Comparison of ENCODE assay signal across 24 mouse cellular contexts in the genomic region with DNA sequence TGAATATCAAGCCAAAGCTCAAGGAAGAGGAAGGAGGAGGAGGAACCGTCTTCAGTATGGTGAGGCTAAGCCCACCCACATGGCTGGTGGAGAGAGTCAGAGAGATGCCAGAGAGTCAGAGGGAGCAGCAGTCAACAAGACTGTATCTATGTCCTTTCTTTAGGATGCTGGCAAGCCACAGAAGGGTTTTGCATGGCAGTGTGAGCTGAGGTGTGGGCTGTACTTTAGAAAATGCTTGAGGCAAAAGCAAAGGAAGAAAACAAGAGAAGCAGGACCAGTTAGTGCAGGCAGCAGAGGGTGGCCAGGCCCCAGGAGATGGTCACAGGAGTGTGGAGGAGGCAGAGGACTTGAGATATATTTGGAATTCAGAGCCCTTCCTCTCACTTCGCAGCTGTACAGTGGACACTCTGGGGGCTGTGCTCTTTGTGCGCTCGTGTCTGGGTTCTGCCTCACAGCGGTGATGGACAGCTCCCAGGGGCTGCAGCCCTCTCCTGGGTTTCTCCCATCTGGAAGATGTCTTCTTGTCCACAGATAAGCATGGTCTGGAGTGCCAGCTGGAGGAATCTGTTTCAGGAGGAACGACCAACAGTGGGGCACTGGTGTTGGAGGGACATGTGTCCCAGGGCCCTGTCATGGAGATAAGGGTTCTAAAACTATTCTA.
A peak's percentile ranks its signal among the peaks of the same experiment; 100 is the strongest.
DNase-seq lines count a peak whose midpoint lies in the region; ATAC-seq lines count a peak whose summit lies in the region.
"Had no signal": no experiment of that assay in that cellular context is flagged by ENCODE, and none has a peak within 500 bp of the region (broad histone marks: within the 10 kb centered on the region; RNA-seq: fewer than 3 reads in every experiment).

No protein-coding gene starts in this region.

- H3K4me2 ChIP-seq in heart, embryonic 11.5 days, result peak overlapping the region; percentile 10; the same call in 1 of the 2 replicates
- H3K4me2 ChIP-seq in kidney, embryonic 16.5 days (replicated peaks; ENCODE audit: low read depth, low read length), result no peak overlapping the region
- H3K4me2 ChIP-seq in lung, embryonic 16.5 days (ENCODE audit: low read depth, low read length), result no peak overlapping the region
- no peak overlapping the region for H3K4me2 ChIP-seq in embryonic facial prominence, embryonic 15.5 days (replicated peaks)
- H3K4me2 ChIP-seq: forebrain, embryonic 13.5 days; liver, embryonic 15.5 days; midbrain, embryonic 13.5 days; neural tube, embryonic 15.5 days; stomach, embryonic 15.5 days had no signal

- no peaks in the 10 kb centered on the region for H3K36me3 ChIP-seq in heart, embryonic 11.5 days (ENCODE audit: control insufficient read depth, insufficient read depth, low read length)
- no peaks in the 10 kb centered on the region for H3K36me3 ChIP-seq in kidney, embryonic 16.5 days (ENCODE audit: insufficient read depth, low read length)
- no peaks in the 10 kb centered on the region for H3K36me3 ChIP-seq in lung, embryonic 16.5 days (ENCODE audit: control insufficient read depth, insufficient read depth, low read length)
- no peaks in the 10 kb centered on the region for H3K36me3 ChIP-seq in embryonic facial prominence, embryonic 15.5 days
- H3K36me3 ChIP-seq: liver, embryonic 15.5 days; midbrain, embryonic 13.5 days; neural tube, embryonic 15.5 days; stomach, embryonic 15.5 days had no signal

- peak overlapping the region; percentile 22; the same call in 1 of the 2 replicates for H3K27ac ChIP-seq in heart, embryonic 11.5 days (ENCODE audit: low read depth, low read length)
- no peak overlapping the region for H3K27ac ChIP-seq in kidney, embryonic 16.5 days (ENCODE audit: low read length)
- no peak overlapping the region for H3K27ac ChIP-seq in lung, embryonic 16.5 days (ENCODE audit: low read length)
- no peak overlapping the region for H3K27ac ChIP-seq in embryonic facial prominence, embryonic 15.5 days (replicated peaks)
- H3K27ac ChIP-seq: forebrain, embryonic 13.5 days; liver, embryonic 15.5 days; macrophage; midbrain, embryonic 13.5 days; neural tube, embryonic 15.5 days; stomach, embryonic 15.5 days had no signal

- peaks cover 25% of the 10 kb centered on the region for H3K4me1 ChIP-seq in heart, embryonic 11.5 days (ENCODE audit: control insufficient read depth, insufficient read depth, low read length)
- H3K4me1 ChIP-seq in kidney, embryonic 16.5 days (ENCODE audit: insufficient read depth, low read length), result no peaks in the 10 kb centered on the region
- no peaks in the 10 kb centered on the region for H3K4me1 ChIP-seq in lung, embryonic 16.5 days (replicated peaks; ENCODE audit: control insufficient read depth, insufficient read depth, low read length)
- H3K4me1 ChIP-seq in embryonic facial prominence, embryonic 15.5 days, result 0 out of 2 replicates have a peak, but pooled peaks cover 4% of the 10 kb centered on the region
- H3K4me1 ChIP-seq: forebrain, embryonic 13.5 days; liver, embryonic 15.5 days; midbrain, embryonic 13.5 days; stomach, embryonic 15.5 days had no signal

- no peak overlapping the region for H3K9ac ChIP-seq in heart, embryonic 11.5 days (ENCODE audit: low read depth, low read length)
- no peak overlapping the region for H3K9ac ChIP-seq in kidney, embryonic 16.5 days (replicated peaks; ENCODE audit: low read length)
- H3K9ac ChIP-seq in lung, embryonic 16.5 days (ENCODE audit: low read length), result no peak overlapping the region
- no peak overlapping the region for H3K9ac ChIP-seq in embryonic facial prominence, embryonic 15.5 days
- H3K9ac ChIP-seq: forebrain, embryonic 13.5 days; liver, embryonic 15.5 days; midbrain, embryonic 13.5 days; neural tube, embryonic 15.5 days; stomach, embryonic 15.5 days had no signal

- no peaks in the 10 kb centered on the region for H3K27me3 ChIP-seq in heart, embryonic 11.5 days (ENCODE audit: control insufficient read depth, insufficient read depth, low read length)
- H3K27me3 ChIP-seq in kidney, embryonic 16.5 days (ENCODE audit: insufficient read depth, low read length), result no peaks in the 10 kb centered on the region; the same call in none of the 2 replicates
- H3K27me3 ChIP-seq in lung, embryonic 16.5 days (ENCODE audit: control insufficient read depth, insufficient read depth, low read depth, low read length), result no peaks in the 10 kb centered on the region
- no peaks in the 10 kb centered on the region for H3K27me3 ChIP-seq in embryonic facial prominence, embryonic 15.5 days
- H3K27me3 ChIP-seq: forebrain, embryonic 13.5 days; liver, embryonic 15.5 days; midbrain, embryonic 13.5 days; neural tube, embryonic 15.5 days; stomach, embryonic 15.5 days had no signal

- H3K4me3 ChIP-seq in heart, embryonic 11.5 days (ENCODE audit: low read depth, low read length), result no peak overlapping the region
- H3K4me3 ChIP-seq in kidney, embryonic 16.5 days (ENCODE audit: low read length), result no peak overlapping the region
- no peak overlapping the region for H3K4me3 ChIP-seq in lung, embryonic 16.5 days (ENCODE audit: low read length)
- no peak overlapping the region for H3K4me3 ChIP-seq in embryonic facial prominence, embryonic 15.5 days (replicated peaks)
- H3K4me3 ChIP-seq: forebrain, embryonic 13.5 days; liver, embryonic 15.5 days; midbrain, embryonic 13.5 days; myocyte; neural tube, embryonic 15.5 days; stomach, embryonic 15.5 days had no signal

- DNase-seq in heart, adult 8-10 months (ENCODE audit: low spot score), result no peak
- DNase-seq in kidney, adult 9 months, result no peak
- no peak for DNase-seq in lung, postnatal 4 days
- no peak for DNase-seq in spleen, postnatal 36 days (ENCODE audit: low spot score in 2 of 2)
- DNase-seq: adrenal gland, adult 8-10 months; B cell, adult 2 months; cerebellum, adult 11 months; cerebellum, postnatal 14 days; gastrocnemius, postnatal 10 days; kidney, adult 2 months; kidney, postnatal 36 days; spleen, adult 18-20 months; thymus, postnatal 25 days had no signal

- no peak; the same call in 1 of the 2 replicates for ATAC-seq in heart, embryonic 11.5 days (replicated peaks; ENCODE audit: insufficient number of reproducible peaks, low FRiP score, low TSS enrichment)
- ATAC-seq in kidney, embryonic 16.5 days (ENCODE audit: low FRiP score, low TSS enrichment), result peak; percentile 24; the same call in 1 of the 2 replicates
- 0 out of 2 replicates have a peak, but pooled peaks have one; percentile 23 for ATAC-seq in lung, embryonic 16.5 days (ENCODE audit: low read depth)
- peak; percentile 51; the same call in 1 of the 2 replicates for ATAC-seq in embryonic facial prominence, embryonic 15.5 days (ENCODE audit: insufficient number of reproducible peaks, low FRiP score, low TSS enrichment, low read depth)
- ATAC-seq: forebrain, embryonic 13.5 days; midbrain, embryonic 13.5 days had no signal

- WGBS in heart, embryonic 11.5 days (ENCODE audit: insufficient replicate concordance), result 8% methylated on average over 6 of the region's 6 CpGs
- 9% methylated on average over 6 of the region's 6 CpGs for WGBS in kidney, embryonic 16.5 days
- 26% methylated on average over 6 of the region's 6 CpGs for WGBS in lung, embryonic 16.5 days
- WGBS in embryonic facial prominence, embryonic 15.5 days, result 35% methylated on average over 6 of the region's 6 CpGs

- H3K9me3 ChIP-seq in heart, embryonic 11.5 days (replicated peaks; ENCODE audit: control insufficient read depth, low read length), result no peaks in the 10 kb centered on the region
- H3K9me3 ChIP-seq in kidney, embryonic 16.5 days (ENCODE audit: low read length), result no peaks in the 10 kb centered on the region
- no peaks in the 10 kb centered on the region for H3K9me3 ChIP-seq in lung, embryonic 16.5 days (ENCODE audit: control insufficient read depth, low read length)
- no peaks in the 10 kb centered on the region for H3K9me3 ChIP-seq in embryonic facial prominence, embryonic 15.5 days (replicated peaks)
- H3K9me3 ChIP-seq: forebrain, embryonic 13.5 days; liver, embryonic 15.5 days; midbrain, embryonic 13.5 days; neural tube, embryonic 15.5 days; stomach, embryonic 15.5 days had no signal
